Mouse (Mus musculus) MEL (cell line): ENCODE results near the gene Tspan9.

Source experiments
- BHLHE40 ChIP-seq: IDR thresholded peaks from 2 replicates; pipeline ENCODE4 v1.6.1; 2012; ENCODE audit warnings: low read depth, mild to moderate bottlenecking, inconsistent platforms, low read length, improper control_type of control experiment, borderline replicate concordance
- CHD1 ChIP-seq: IDR thresholded peaks from 2 replicates; pipeline ENCODE4 v1.6.1; 2012; ENCODE audit warnings: low read depth, mild to moderate bottlenecking, inconsistent platforms, low read length, improper control_type of control experiment
- CTCF ChIP-seq, 3 experiments: IDR thresholded peaks in 2 of 3; conservative IDR thresholded peaks in 1 of 3; 2 replicates each; pipeline ENCODE4 v1.5.1; 2011 to 2012; ENCODE audit warnings: low read length in 3 of 3, low read depth in 2 of 3, mild to moderate bottlenecking in 2 of 3, improper control_type of control experiment in 1 of 3, inconsistent platforms in 1 of 3, mixed read lengths in 1 of 3, moderate library complexity in 1 of 3; ENCODE audit not compliant: control insufficient read depth in 1 of 3, insufficient read depth in 1 of 3, poor library complexity in 1 of 3, severe bottlenecking in 1 of 3
- E2F4 ChIP-seq: IDR thresholded peaks from 2 replicates; pipeline ENCODE4 v1.6.1; 2011; ENCODE audit warnings: low read depth, low read length, improper control_type of control experiment, borderline replicate concordance
- GATA1 ChIP-seq: IDR thresholded peaks from 2 replicates; pipeline ENCODE4 v1.6.1; 2011; ENCODE audit warnings: low read depth, low read length, improper control_type of control experiment
- MAX ChIP-seq: IDR thresholded peaks from 2 replicates; pipeline ENCODE4 v1.6.1; 2011; ENCODE audit warnings: low read length, improper control_type of control experiment
- POLR2A ChIP-seq, 2 experiments: IDR thresholded peaks; 2 replicates each; pipeline ENCODE4 v1.6.1; 2011 to 2012; ENCODE audit warnings: low read length in 2 of 2, mild to moderate bottlenecking in 2 of 2, control low read depth in 1 of 2, improper control_type of control experiment in 1 of 2, low read depth in 1 of 2, moderate library complexity in 1 of 2; ENCODE audit not compliant: control insufficient read depth in 1 of 2, insufficient read depth in 1 of 2, poor library complexity in 1 of 2
- POLR2AphosphoS5 ChIP-seq: IDR thresholded peaks from 2 replicates; pipeline ENCODE4 v1.6.1; 2012; ENCODE audit warnings: low read depth, borderline replicate concordance, mild to moderate bottlenecking, inconsistent platforms, low read length, moderate library complexity, mixed read lengths
- TAL1 ChIP-seq: IDR thresholded peaks from 2 replicates; pipeline ENCODE4 v1.6.1; 2012; ENCODE audit warnings: mild to moderate bottlenecking, inconsistent platforms, low read length, moderate library complexity, mixed read lengths
- TCF12 ChIP-seq: IDR thresholded peaks from 2 replicates; pipeline ENCODE4 v1.6.1; 2014; ENCODE audit warnings: low read depth, mild to moderate bottlenecking, inconsistent platforms, low read length, improper control_type of control experiment, moderate library complexity
- UBTF ChIP-seq: IDR thresholded peaks from 2 replicates; pipeline ENCODE4 v1.6.1; 2012; ENCODE audit warnings: low read depth, mild to moderate bottlenecking, inconsistent platforms, low read length, improper control_type of control experiment, moderate library complexity, borderline replicate concordance; ENCODE audit not compliant: insufficient read depth
- USF1 ChIP-seq: IDR thresholded peaks from 2 replicates; pipeline ENCODE4 v1.6.1; 2014; ENCODE audit warnings: low read depth, mild to moderate bottlenecking, inconsistent platforms, low read length, improper control_type of control experiment, moderate library complexity

DNA sequence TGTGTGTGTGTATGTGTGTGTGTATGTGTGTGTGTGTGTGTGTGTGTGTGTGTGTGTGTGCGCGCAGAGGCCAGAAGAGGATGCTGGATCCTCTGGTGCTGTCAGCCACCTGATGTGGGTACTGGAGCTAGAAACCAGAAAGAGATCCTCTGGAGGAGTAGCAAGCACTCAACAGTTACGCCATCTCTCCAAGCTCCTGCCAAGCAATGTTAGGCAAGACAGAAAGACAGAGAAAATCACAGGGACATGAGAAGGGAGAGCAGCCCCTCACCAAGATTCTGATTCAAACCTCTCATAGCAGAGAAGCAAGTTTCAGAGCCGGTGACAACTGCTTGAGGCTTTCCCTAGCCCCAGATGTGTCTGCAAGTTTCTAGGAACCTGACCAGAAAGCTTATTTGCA, 5.5 kb downstream of the Tspan9 start:
- TF ChIP-seq CTCF (IDR thresholded peaks at IDR 0.05 in 2 of 3, conservative IDR thresholded peaks at IDR 0.05 in 1 of 3; ENCODE audit: control insufficient read depth in 1 of 3, insufficient read depth in 1 of 3, low read depth in 2 of 3, low read length in 3 of 3, poor library complexity in 1 of 3, severe bottlenecking in 1 of 3) (no peak), MAX (no peak), UBTF (no peak), TCF12 (no peak), E2F4 (no peak), GATA1 (no peak), USF1 (no peak), CHD1 (no peak), BHLHE40 (no peak), POLR2AphosphoS5 (no peak), TAL1 (no peak), POLR2A (IDR thresholded peaks at IDR 0.05; ENCODE audit: control insufficient read depth in 1 of 2, insufficient read depth in 1 of 2, low read depth in 1 of 2, low read length in 2 of 2, poor library complexity in 1 of 2) (no peak)
